Mouse (Mus musculus): ENCODE measurements around the gene Pak3. TPM values are rescaled to one million over a fixed set of nuclear protein-coding genes. Genes with fewer than 3 reads are reported as not detected.
A peak's percentile ranks its signal among the peaks of the same experiment; 100 is the strongest.
"Not testable (repeated sequence)": the region's sequence is repeated elsewhere in the genome, so short reads cannot be mapped to it uniquely, and the experiment has no call there.

The Pak3 gene
- polyA plus RNA-seq (2021), result 10.1 TPM

DNA sequence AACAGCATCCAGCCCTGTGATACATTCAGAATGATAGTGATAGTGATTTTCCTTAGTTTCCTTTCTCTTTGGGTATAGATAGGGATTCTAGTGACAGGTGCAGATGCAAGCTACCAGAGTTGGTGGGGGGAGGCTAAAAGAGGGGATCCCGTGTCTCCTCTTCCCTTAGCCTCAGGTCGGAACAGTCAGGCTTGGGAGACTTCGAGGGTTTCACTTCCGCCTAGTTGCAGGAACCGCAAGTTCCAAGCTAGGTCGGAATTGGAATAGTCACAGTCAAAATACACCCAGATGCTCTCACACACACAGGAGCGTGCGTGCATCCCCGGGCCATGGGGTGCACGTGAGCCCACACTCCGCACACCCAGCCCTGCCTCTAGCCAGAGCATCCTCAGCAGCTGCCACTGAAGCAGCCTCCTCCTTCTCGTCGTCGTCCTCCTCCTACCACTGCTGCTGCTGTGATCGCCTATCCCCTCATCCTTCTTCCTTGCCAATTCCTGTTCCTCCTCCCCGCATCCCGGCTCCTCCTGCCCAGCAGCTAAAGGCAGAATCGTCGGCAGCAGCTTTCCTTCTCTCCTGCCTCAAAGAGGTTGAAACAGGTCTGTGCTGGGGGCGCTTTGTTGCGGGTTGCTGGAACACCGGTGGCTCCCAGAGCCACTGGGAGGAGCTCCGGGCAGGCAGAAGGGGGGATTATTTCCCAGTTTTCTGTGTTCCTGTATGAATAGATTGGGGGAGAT is at the start of gene Pak3:
Gene Pak3 (plus strand): TSS at position 424 of the 734 bp plus-strand sequence.
- ATAC-seq (peak; percentile 54), DNase-seq (ENCODE audit: low read depth, low spot score) (no peak)
- in situ Hi-C loops (cut with MboI; ENCODE audit: low pct_unique_long_range_greater_than_20kb), result no loop called here
- ChIA-PET POLR2A (no interaction called here), CTCF (interaction anchor here (1.0 to 1.4 kb wide), 3 partner anchors 10 to 53 kb away, joined by 3 read pairs; no protein-coding TSS in a partner anchor)
- no peak for TF ChIP-seq CTCF (IDR thresholded peaks at IDR 0.05)
- peaks cover 46% of the 10 kb centered on the region for H3K27me3 ChIP-seq

DNA sequence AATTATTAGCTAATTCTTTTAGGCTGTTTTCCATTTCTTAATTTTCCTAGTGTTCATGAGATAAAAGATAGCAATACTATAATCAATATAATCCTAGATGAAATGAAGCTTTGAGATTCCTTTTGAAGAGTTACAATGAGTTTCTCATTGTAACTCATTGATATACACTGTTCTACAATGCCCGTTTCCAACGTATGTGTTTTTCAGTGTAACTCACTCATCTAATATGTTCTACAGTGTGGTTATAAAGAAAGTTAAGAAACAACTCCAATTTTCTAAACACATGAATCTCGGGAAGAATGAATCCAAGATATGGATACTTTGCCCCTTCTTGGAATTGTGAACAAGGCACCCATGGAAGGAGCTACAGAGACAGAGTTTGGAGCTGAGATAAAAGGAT is 35.5 kb upstream of the Pak3 start:
- DNase-seq (ENCODE audit: low read depth, low spot score) (peak; percentile 100), ATAC-seq (peak; percentile 100)
- no peak for TF ChIP-seq CTCF (IDR thresholded peaks at IDR 0.05)
- in situ Hi-C loops (cut with MboI; ENCODE audit: low pct_unique_long_range_greater_than_20kb), result no loop called here
- H3K27me3 ChIP-seq, result peaks cover 35% of the 10 kb centered on the region
- POLR2A ChIA-PET, result no interaction called here
- CTCF ChIA-PET, result no interaction called here

DNA sequence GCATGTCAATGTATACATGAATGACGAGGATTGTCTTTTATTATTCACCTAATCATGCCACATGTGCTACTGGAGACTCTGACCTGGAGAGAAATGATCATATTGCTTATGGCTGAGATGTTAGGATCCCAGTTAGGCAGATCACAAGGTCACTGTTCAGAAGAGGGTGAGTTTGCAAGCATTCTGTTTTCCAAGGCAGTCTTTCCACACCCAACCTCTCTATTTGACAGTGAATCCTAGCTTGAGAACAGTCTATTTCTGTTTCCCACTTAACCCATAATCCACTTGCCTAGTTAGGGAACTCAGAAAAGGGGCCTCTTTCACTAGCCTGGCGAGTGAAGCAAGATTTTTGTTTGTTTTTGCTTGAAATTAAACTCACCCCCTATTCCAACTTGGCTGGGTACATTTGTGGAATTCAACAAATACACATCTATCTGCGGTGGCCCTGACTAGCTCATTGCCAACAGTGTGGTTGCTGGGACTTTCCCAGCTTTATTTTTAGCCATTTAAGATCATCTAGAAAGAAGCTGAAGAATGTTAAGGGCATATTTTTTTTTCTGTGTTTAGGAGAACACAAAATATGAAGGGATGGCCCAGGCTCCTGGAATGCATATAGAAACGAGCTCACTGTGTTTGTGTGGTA is 17.2 kb upstream of the Pak3 start:
- TF ChIP-seq CTCF (IDR thresholded peaks at IDR 0.05), result no peak
- ChIA-PET POLR2A (no interaction called here), CTCF (no interaction called here)
- DNase-seq (ENCODE audit: low read depth, low spot score) (peak; percentile 37), ATAC-seq (peak; percentile 89)
- peaks cover 36% of the 10 kb centered on the region for H3K27me3 ChIP-seq
- in situ Hi-C loops (cut with MboI; ENCODE audit: low pct_unique_long_range_greater_than_20kb), result no loop called here

DNA sequence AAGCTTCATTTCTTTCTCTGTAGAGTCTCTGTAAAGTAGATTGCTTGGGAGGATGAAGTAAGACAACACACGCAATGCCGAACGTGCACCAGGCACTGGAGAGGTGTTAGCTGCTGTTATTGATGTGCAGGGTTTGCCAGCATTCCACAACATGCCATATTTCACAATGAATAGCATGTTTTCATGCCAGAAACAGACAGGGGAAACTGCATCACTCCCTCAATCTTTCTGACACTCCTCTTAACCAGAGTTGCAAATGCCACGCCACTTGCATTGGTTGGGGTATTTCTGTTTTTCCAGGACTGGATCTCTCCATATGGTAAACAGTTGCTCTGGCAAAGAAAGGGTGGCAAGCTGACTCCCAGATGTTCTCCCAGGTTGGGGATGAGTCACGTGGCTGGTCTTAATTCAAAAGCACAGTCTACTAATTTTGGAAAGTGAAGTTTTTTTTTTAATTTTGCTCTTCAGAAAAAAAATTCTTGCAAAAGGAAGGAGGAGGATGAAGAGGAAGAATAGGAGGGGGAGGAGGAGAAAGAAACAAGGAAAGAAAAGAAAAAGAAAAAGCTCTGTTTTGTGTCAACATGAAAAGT is 16.5 kb upstream of the Pak3 start:
- H3K27me3 ChIP-seq, result peaks cover 38% of the 10 kb centered on the region
- TF ChIP-seq CTCF (IDR thresholded peaks at IDR 0.05), result no peak
- ChIA-PET CTCF (no interaction called here), POLR2A (no interaction called here)
- no peak for DNase-seq (ENCODE audit: low read depth, low spot score)
- in situ Hi-C loops (cut with MboI; ENCODE audit: low pct_unique_long_range_greater_than_20kb), result no loop called here
- ATAC-seq, result no peak

DNA sequence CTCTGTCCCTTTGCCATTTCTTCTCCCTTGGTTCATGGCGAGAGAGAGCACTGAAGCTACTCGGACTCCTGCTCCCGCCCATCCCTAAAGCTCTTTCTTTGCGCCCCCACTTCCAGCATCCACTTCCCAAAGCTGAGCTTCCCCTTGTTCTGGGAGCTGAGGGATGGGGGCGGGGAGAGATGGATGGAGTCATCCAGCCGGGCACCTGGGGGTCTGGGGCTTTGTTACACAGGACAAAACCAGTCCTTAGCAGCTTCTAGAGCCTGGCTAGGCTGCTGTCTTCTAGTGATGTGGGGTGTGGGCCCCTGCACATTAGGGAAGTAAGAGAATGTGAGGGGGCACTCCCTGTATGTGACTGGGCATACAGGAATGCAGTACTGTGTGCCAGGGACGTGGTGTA is 526 bp downstream of the Pak3 start:
- TF ChIP-seq CTCF (IDR thresholded peaks at IDR 0.05), result no peak
- in situ Hi-C loops (cut with MboI; ENCODE audit: low pct_unique_long_range_greater_than_20kb), result no loop called here
- peaks cover 42% of the 10 kb centered on the region for H3K27me3 ChIP-seq
- ATAC-seq, result peak; percentile 60
- DNase-seq (ENCODE audit: low read depth, low spot score), result no peak
- ChIA-PET POLR2A (no interaction called here), CTCF (interaction anchor here (1.0 kb wide), 1 partner anchor 53 kb away, joined by 3 read pairs; no protein-coding TSS in a partner anchor)

DNA sequence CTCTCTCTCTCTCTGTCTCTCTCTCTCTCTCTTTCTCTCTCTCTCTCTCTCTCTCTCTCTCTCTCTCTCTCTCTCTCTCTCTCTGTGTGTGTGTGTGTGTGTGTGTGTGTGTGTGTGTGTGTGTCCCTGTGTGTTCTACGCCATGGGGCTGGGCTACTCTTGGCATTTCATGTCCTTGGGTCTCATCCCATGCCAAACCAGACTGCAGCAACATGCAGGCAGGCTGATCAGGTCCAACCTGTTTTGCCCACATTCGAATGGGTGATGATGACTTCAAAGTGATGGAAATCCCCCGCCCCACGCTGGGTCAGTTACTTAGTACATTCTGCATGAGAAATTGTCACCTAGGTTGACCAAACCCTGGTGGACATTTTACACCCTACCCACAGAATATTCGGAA is 1.1 kb downstream of the Pak3 start:
- POLR2A ChIA-PET; DNase-seq (ENCODE audit: low read depth, low spot score); ATAC-seq; in situ Hi-C loops (cut with MboI; ENCODE audit: low pct_unique_long_range_greater_than_20kb); CTCF ChIA-PET: not testable (repeated sequence)
- H3K27me3 ChIP-seq, result peaks cover 42% of the 10 kb centered on the region

DNA sequence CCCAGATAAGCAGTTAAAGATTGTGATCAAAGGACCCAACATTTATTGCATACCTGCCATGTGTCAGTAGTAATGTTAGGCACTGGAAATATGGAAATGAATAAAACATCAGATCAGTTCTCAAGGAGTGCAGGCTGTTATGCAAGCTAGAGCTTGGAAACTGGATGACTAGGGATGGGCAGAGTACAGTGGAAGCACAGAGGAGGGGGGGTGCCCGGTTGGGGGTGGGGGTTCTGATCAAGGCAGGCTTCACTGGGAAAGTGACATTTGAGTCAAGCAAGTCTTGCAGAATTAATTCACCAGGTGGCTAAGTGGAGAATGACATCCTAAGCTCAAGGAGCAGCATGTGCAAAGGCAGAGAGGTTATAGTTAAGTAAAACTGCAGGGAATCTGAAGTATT is 1.8 kb downstream of the Pak3 start:
- no peak for TF ChIP-seq CTCF (IDR thresholded peaks at IDR 0.05)
- ATAC-seq (no peak), DNase-seq (ENCODE audit: low read depth, low spot score) (no peak)
- CTCF ChIA-PET, result no interaction called here
- POLR2A ChIA-PET, result no interaction called here
- in situ Hi-C loops (cut with MboI; ENCODE audit: low pct_unique_long_range_greater_than_20kb), result no loop called here
- peaks cover 36% of the 10 kb centered on the region for H3K27me3 ChIP-seq

DNA sequence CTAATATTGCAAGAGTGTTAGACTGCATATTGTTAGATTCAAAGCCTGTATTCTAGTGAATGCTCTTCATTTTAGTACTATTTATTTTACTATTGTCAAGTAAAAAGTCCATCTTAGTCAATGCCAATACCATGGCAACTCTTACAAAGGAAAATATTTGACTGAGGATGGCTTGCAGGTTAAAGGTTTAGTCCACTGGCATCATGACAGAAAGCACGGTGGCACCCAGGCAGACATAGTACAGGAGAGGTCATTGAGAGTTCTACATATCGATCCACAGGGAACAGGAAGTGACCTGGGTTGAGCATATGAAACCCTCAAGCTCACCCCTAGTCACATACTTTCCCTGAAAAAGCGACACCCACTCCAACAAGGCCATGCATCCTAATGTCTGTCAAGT is 13.9 kb downstream of the Pak3 start:
- in situ Hi-C loops (cut with MboI; ENCODE audit: low pct_unique_long_range_greater_than_20kb), result no loop called here
- no peak for DNase-seq (ENCODE audit: low read depth, low spot score)
- TF ChIP-seq CTCF (IDR thresholded peaks at IDR 0.05), result no peak
- ChIA-PET POLR2A (no interaction called here), CTCF (interaction anchor here (1.3 to 1.9 kb wide), 3 partner anchors 9 to 14 kb away, joined by 4 to 5 read pairs (median 4); no protein-coding TSS in a partner anchor)
- ATAC-seq, result no peak
- H3K27me3 ChIP-seq, result peaks cover 47% of the 10 kb centered on the region

DNA sequence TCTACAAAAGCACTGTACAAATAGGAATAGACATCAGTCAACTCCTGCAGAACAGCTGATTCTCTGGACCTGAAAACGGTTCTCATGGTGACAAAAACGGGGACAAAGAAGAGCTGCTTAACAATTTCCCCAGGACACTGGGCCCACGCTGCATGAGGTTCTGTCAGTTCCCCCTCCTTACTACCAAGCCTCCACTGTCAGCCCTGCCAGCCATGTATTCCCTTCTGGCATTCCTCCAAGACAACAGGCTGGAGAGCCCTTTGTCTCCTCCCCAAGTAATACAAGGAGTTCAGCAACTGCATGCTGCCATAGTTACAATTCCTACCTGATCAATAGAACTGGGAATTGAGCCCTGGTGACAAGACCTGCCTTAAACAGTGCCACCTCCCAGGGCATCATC is 15.2 kb downstream of the Pak3 start:
- POLR2A ChIA-PET, result no interaction called here
- TF ChIP-seq CTCF (IDR thresholded peaks at IDR 0.05), result no peak
- ATAC-seq (no peak), DNase-seq (ENCODE audit: low read depth, low spot score) (no peak)
- in situ Hi-C loops (cut with MboI; ENCODE audit: low pct_unique_long_range_greater_than_20kb), result no loop called here
- H3K27me3 ChIP-seq, result peaks cover 49% of the 10 kb centered on the region
- CTCF ChIA-PET, result interaction anchor here (1.3 to 2.0 kb wide), 4 partner anchors 10 to 13 kb away, joined by 4 to 6 read pairs (median 4); no protein-coding TSS in a partner anchor

DNA sequence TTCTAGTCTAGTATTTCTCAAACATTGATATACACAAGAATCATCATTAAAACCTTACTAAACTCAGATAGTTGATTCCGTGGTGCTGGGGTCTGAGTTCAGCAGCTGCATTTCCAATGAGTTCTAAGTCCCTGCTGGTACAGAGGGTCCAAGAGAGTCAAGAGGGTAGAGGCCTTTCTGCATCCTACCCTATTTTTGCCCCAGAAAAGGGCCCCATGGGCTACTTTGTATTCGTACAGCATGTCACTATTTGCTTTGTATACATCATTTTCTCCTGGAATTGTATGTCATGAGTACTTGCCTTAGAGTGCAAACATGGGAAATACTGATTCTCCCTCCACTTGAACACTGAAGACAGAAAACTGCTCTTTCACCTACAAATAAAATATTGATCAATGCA is 24.4 kb downstream of the Pak3 start:
- ATAC-seq, result no peak
- in situ Hi-C loops (cut with MboI; ENCODE audit: low pct_unique_long_range_greater_than_20kb), result no loop called here
- DNase-seq (ENCODE audit: low read depth, low spot score), result no peak
- POLR2A ChIA-PET, result no interaction called here
- CTCF ChIA-PET, result no interaction called here
- peaks cover 20% of the 10 kb centered on the region for H3K27me3 ChIP-seq
- no peak for TF ChIP-seq CTCF (IDR thresholded peaks at IDR 0.05)

DNA sequence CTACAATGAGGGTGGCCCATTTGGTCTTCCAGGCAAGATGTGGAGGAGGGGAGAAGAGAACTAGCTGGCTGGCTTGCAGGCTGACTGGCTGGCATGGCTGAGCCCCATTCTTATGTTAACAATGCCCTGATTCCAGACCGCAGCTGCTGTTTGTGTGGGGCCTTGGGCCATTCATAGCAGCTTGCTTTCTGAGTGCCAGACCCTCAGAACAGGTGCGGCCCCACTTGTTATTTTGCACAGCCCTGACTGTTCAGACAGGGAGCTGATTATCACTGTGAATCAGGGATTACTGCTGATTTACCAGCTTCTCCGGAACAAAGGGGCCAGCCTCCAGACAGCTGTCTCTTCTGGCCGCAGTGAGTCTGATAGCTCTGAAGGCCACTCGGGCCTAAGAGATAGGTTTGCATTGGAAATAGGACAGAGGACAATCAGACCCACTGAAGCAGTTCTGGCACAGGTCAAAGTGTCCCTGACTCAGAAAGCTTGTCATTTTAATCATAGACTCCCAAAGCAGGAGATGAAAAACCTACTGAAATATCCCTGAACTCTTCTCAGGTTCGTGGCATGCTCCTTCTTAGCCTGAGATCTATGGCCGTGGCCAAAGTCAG is 24.9 kb downstream of the Pak3 start:
- ATAC-seq, result no peak
- no peak for TF ChIP-seq CTCF (IDR thresholded peaks at IDR 0.05)
- H3K27me3 ChIP-seq, result peaks cover 20% of the 10 kb centered on the region
- DNase-seq (ENCODE audit: low read depth, low spot score), result no peak
- ChIA-PET CTCF (interaction anchor here (0.6 to 1.7 kb wide), 4 partner anchors 9 to 287 kb away, joined by 3 to 6 read pairs (median 5); no protein-coding TSS in a partner anchor), POLR2A (interaction anchor here (0.6 kb wide), 1 partner anchor 310 kb away, joined by 3 read pairs; no protein-coding TSS in a partner anchor)
- in situ Hi-C loops (cut with MboI; ENCODE audit: low pct_unique_long_range_greater_than_20kb), result no loop called here
